Mouse (Mus musculus): ENCODE data around the gene Lpar4. TPM values are rescaled to one million over a fixed set of nuclear protein-coding genes. Genes with fewer than 3 reads are reported as not detected.

The Lpar4 gene
- polyA plus RNA-seq (2012; rRNA removed), result 0.03 and 0.06 TPM in 2 replicates

GRCm38 (mm10) chrX:106920175-106920827 is at the start of gene Lpar4:
Lpar4 (plus strand) TSS chrX:106920625.

Other genes with a start within 250 kb of the Lpar4 start
- 0.31 and 0.34 TPM in 2 replicates for gene Rtl3, start 80.0 kb upstream of the Lpar4 start, polyA plus RNA-seq (2012; rRNA removed)
- 0.23 and 0.27 TPM in 2 replicates for gene P2ry10, start 167.9 kb downstream of the Lpar4 start, polyA plus RNA-seq (2012; rRNA removed)
- 0.19 and 0.36 TPM in 2 replicates for gene P2ry10b, start 228.3 kb downstream of the Lpar4 start, polyA plus RNA-seq (2012; rRNA removed)